Mouse (Mus musculus): ENCODE data around the gene Sit1.
A peak's percentile ranks its signal among the peaks of the same experiment; 100 is the strongest.
"Not testable (repeated sequence)": the region's sequence is repeated elsewhere in the genome, so short reads cannot be mapped to it uniquely, and the experiment has no call there.

The Sit1 gene

DNA sequence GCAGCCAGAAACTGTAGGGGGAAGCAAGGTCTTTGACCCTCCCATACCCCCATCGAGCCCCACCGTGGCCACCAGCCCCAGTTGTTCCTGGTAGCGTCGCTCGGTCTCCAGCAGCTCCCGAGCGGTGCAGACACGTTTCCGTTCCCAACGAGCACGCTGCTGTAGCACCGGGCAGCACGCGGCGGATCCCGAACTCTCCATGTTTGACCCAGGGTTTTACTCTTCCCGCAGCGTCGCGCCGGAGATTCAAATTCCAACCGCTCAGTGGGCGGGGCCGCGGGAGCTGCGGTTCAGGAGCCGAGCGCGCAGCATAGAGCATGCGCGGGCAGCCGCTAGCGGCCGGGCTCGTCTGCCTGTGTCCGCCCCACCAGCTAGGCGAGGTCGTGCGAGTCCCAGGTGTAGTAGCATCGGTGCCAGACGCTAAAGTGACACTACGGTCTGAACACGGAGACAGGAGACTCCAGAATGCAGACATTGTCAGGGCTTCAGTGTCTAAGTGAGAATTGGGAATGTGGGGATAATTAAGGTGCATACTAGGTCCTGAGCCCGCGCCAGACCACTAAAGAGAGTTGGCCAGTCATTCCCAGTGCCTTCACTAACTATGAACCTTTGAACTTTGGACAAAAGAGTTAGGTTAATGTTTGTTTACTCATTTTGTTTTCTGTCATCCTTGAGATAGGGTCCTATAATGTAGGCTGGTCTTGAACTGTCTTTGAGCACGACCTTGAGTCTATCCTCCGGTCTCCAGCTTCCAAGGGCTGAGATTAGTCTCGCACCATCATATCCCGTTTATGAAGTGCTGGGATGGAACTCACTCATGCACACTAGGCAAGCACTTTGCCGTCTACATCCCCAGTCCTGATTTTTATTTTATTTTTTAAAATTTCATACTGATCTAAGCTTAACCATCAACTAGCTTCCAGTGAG, 16.1 kb upstream of the Sit1 start, which contains the start of gene Arhgef39:
TSS of gene Arhgef39 (minus strand) at position 289 of the 927 bp plus-strand sequence.
- peak; percentile 84 for DNase-seq (ENCODE audit: low read depth, low spot score)

DNA sequence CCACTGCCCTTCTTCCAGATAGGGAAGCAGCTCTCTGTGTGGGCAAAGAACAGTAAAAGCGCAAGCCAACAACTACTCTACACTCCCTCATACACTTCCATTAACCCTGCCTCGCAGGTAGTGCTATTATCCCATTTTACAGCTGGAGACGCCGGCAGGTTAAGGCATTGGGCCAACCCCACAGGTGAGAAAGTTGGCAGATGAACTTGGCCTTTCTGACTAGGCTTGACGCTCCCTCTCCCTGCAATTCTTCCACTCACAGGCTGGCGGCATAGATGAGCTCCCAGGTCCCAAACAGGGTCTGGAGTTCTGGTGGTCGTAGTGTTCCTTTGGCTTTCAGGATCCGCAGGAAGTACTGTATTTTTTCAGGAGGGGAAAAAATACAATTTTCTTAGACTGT, 15.4 kb upstream of the Sit1 start:
- DNase-seq (ENCODE audit: low read depth, low spot score), result peak; percentile 53

DNA sequence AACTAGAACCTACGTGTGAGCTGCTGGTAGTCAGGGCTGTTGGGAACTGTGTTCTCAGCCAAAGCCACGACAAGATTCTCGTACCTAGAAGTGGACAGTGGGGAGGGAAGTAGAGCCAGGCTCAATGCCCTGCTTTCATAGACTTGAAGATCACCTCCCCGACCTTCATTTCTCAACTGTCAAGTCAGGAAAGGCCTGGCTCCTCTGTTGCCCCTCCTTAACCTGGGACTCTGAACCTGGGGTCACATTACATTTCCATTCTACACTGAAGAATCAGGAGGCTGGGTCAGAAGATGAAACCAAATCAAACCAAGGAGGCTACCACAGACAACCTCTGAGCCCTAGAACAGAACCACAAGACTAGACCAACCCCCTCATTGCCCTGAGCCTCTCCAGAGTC, 14.4 kb upstream of the Sit1 start:
- no peak for DNase-seq (ENCODE audit: low read depth, low spot score)

DNA sequence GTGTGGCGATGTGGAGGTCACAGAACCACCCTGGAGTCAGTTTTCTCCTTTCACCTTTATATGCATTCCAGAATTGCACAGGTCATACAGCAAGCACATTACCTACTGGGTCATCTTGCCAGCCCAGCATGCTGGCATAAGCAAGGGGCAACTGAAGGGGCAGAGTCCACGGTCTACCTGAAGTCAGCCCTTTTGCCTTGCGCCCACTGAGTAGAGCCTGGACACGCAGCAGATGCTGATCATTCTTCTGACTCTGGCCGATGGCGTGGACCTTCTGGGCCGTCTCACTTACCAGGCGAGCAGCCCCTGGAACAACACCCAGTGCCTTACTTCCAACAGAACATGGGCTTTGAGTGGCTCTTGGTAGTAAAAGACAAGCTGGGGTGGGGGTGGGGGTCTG, 13.9 kb upstream of the Sit1 start:
- no peak for DNase-seq (ENCODE audit: low read depth, low spot score)

- DNase-seq (ENCODE audit: low read depth, low spot score), result no peak
These were observed 13.1 kb upstream of the Sit1 start for GRCm38 (mm10) chr4:43496587-43496986.

- no peak for DNase-seq (ENCODE audit: low read depth, low spot score)
These were observed 10.3 kb upstream of the Sit1 start for GRCm38 (mm10) chr4:43493846-43494240.

- DNase-seq (ENCODE audit: low read depth, low spot score), result peak; percentile 97
These were observed 9.8 kb upstream of the Sit1 start for GRCm38 (mm10) chr4:43493186-43493845.

GRCm38 (mm10) chr4:43492821-43493185, 9.3 kb upstream of the Sit1 start, which contains the start of gene Ccdc107:
Gene Ccdc107 (plus strand): TSS chr4:43492900.
- peak; percentile 96 for DNase-seq (ENCODE audit: low read depth, low spot score)

DNA sequence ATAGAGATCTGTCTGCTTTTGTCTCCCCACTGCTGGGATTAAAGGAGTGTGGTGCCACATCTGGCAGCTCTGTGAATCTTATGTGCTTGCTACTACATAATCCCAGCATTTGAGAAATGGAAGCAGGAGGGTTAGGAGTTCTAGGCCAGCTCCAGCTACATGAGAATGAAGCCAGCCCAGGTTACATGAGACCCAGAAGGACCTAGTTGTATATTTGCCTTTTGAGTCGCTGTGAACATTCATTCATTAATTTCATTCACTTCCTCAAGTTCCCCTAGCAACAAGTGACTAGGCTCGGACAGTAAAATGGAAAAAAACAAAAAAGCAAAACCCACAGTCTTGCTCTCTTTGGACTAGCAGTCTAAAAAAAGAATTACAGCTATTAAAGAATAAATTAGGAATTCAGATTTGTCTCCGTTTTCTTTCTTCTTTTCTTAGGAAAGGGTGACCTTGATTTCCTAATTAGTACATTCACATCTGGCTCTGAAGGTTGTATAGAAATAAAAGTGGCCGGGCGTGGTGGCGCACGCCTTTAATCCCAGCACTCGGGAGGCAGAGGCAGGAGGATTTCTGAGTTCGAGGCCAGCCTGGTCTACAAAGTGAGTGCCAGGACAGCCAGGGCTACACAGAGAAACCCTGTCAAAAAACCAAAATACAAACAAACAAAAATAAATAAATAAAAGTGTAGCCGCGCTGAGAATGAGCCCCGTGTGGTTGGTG, 8.7 kb upstream of the Sit1 start:
- no peak for DNase-seq (ENCODE audit: low read depth, low spot score)

DNA sequence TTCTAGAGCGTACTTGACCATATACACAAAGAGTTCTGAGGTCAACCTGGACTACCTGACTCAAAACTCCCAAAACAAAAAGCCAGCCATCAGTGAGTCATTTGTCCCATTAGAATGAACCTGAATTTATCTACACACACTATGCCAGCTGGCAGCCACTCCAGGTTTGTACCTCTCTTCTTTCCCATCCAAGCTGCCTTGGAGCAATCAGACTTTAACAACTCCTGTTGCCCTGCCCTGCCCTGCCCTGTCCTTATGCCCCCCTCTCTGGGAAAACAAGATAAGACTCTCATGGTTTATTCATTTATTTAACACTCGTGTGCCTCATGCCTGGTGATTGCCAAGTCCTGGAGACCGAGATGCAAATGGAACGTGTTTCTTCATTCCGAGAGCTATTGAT, 7.3 kb upstream of the Sit1 start:
- no peak for DNase-seq (ENCODE audit: low read depth, low spot score)

DNA sequence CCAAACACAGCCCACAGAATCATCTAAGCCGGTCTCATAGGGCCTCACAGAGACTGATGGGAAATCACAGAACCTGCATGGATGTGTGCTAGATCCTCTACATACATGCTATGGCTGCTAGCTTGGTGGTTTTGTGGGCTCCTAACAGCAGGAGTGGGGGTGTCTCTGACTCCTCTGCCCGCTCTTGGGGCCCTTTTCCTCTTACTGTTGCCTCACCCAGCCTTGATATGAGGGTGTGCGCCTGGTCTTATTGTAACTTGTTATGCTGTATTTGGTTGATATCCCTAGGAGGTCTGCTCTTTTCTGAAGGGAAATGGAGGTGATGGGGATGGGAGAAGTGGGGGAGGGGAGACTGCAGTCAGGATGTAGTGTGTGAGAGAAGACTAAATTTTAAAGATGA, 6.1 kb upstream of the Sit1 start:
- DNase-seq (ENCODE audit: low read depth, low spot score), result no peak

DNA sequence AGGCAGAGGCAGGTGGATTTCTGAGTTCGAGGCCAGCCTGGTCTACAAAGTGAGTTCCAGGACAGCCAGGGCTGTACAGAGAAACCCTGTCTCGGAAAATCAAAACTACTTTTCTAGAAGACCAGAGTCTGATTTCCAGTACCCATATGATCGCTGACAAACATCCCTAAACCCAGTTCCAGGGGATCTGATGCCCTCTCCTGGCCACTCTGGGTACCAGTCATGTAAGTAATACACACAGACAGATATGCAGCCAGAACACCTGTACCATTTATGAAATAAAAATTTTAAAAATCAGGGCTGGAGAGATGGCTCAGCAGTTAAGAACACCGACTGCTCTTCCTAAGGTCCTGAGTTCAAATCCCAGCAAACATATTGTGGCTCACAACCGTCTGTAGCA, 2.1 kb upstream of the Sit1 start:
- DNase-seq (ENCODE audit: low read depth, low spot score), result not testable (repeated sequence)

DNA sequence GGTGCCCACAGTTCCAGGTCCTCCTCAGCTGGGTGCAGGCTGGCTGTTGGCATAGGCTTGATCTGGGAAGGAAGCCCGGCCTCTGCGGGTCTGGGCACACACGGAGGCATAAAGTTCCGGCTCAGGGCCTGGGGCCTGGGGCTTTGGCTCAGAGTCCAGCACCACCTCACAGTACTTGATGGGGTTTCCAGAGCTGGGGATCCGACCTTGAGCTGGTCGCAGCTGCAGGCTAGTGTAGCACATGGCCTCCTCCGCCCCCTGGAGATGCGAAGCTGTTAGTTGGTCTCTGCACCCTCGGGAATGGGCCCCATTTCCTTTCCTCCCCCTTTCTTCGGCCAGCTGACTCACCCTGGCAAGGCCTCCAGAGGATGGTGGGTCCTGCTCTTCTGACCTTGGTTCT, 943 bp downstream of the Sit1 start:
- DNase-seq (ENCODE audit: low read depth, low spot score), result no peak

- no peak for DNase-seq (ENCODE audit: low read depth, low spot score)
These were observed 1.6 kb downstream of the Sit1 start for GRCm38 (mm10) chr4:43481894-43482456.

DNA sequence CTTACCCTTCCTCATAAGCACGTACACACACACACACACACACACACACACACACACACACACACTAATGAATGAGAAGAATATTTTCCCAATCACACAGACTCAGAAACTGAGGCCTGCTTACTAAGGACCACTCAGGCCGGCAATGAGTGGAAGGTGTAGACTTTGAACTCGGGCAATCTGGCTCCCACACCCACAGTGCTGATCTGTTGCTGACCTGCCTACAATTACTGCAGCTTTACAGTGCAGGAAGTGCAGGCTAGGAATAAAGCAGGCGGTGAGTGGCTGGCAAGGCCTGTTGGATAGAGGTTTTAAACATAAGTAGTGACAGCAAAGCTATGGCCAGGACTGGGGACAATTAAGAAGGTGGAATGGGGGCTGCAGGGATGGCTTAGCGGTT, 2.5 kb downstream of the Sit1 start:
- no peak for DNase-seq (ENCODE audit: low read depth, low spot score)

DNA sequence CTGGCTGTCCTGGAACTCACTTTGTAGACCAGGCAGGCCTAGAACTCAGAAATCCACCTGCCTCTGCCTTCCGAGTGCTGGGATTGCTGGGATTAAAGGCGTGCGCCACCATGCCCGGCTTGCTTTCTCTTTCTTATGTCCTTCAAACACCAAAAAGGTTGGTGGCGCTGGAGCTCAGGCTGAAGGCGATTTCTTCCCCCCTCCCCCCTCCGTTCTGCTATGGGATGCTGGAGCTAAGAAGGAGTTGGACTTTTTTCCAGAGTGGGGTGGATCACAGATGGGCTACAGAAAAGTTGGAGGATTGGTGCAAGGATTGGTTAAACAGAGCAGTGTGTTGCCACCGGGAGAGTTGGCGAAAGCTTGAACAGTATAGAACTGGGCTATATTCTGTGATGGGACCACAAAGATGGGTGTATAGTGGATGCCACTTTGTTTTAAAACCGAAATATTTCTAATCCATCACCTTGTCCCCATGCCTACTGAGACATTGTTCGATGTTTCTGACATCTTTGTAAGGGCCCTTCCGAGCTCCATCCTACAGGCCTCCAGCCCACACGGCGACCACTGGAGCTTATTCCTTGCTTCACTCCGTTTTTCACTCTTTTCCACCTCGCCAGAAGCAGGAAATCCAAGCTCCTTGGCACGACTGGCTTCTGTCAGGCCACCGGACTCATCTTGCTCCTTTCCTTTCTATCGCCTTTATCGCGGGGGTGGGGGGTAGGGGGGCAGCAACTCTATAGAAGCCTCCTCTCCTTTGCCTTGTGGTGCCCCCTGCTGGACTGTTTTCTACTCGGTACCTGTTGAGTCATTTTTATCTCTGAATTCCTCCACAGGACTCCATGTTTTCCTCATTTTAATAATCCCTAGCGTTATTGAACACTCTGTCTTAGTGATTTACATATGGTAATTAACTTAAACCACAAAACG, 4.4 kb downstream of the Sit1 start:
- peak; percentile 73 for DNase-seq (ENCODE audit: low read depth, low spot score)

GRCm38 (mm10) chr4:43478534-43478858, 5.0 kb downstream of the Sit1 start:
- no peak for DNase-seq (ENCODE audit: low read depth, low spot score)

DNA sequence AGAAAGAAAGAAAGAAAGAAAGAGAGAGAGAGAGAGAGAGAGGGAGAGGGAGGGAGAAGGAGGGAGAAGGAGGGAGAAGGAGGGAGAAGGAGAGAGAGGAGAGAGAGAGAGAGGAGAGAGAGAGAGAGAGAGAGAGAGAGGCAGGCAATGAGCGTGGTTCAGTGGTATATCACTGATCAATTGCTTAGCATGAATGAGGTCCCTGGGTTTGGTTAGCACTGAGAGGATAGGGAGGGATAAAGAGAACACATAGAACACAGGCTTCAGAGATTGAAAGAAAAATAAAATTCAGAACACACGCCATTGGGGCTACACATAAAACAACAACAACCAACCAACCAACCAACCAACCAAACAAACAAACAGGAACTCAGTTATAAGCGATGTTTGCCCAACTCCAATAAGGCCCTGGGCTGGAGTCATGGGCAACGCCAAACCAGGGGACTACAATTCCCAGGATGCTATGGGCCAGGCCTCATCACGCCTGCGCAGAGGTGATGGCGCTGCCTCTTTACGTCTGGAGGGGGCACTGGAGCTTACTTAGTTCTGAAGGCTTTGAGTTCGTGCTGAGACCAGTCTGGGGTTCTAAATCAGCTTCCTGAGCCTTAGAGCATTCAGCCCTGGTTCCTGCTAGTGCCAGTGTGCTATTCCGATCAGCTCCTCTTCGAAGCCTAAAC, 5.5 kb downstream of the Sit1 start:
- peak; percentile 90 for DNase-seq (ENCODE audit: low read depth, low spot score)

GRCm38 (mm10) chr4:43476604-43477003, 6.9 kb downstream of the Sit1 start:
- no peak for DNase-seq (ENCODE audit: low read depth, low spot score)

GRCm38 (mm10) chr4:43473636-43474035, 9.9 kb downstream of the Sit1 start:
- no peak for DNase-seq (ENCODE audit: low read depth, low spot score)

Measured in forelimb bud, embryonic 11.5 days (tissue).